Mouse (Mus musculus): ENCODE results near the gene Slit1. TPM values are rescaled to one million over a fixed set of nuclear protein-coding genes. Genes with fewer than 3 reads are reported as not detected.

The Slit1 gene
- polyA plus RNA-seq, 1 experiment from 2014 or later: 0.12 TPM

GRCm38 (mm10) chr19:41716233-41717218 is 26.9 kb downstream of the Slit1 start:
- DNase-seq: no peak
- 37% methylated on average over 19 of the region's 19 CpGs for WGBS (ENCODE audit: insufficient replicate concordance)
- ATAC-seq: no peak
- no peak overlapping the region for H3K27ac ChIP-seq (ENCODE audit: low read depth)
- H3K36me3 ChIP-seq (replicated peaks; ENCODE audit: insufficient read depth, low read length): no peaks in the 10 kb centered on the region
- no peak overlapping the region for H3K4me2 ChIP-seq (ENCODE audit: low read depth, low read length)
- H3K4me1 ChIP-seq (ENCODE audit: insufficient read depth): no peaks in the 10 kb centered on the region
- H3K9me3 ChIP-seq (ENCODE audit: low read length): no peaks in the 10 kb centered on the region
- no peak for TF ChIP-seq EP300 (IDR thresholded peaks at IDR 0.05; ENCODE audit: low read depth)
- no peak for TF ChIP-seq CTCF (IDR thresholded peaks at IDR 0.05; ENCODE audit: low read depth)
- no peak overlapping the region for H3K9ac ChIP-seq (replicated peaks)
- no peaks in the 10 kb centered on the region for H3K27me3 ChIP-seq (ENCODE audit: insufficient read depth, low read length)
- no peak overlapping the region for H3K4me3 ChIP-seq (ENCODE audit: low read depth, low read length)

- TF ChIP-seq EP300 (IDR thresholded peaks at IDR 0.05; ENCODE audit: low read depth) (no peak), CTCF (IDR thresholded peaks at IDR 0.05; ENCODE audit: low read depth) (no peak)
- H3K4me3 ChIP-seq (ENCODE audit: low read depth, low read length): no peak overlapping the region
- 72% methylated on average over 9 of the region's 9 CpGs for WGBS (ENCODE audit: insufficient replicate concordance)
- H3K9ac ChIP-seq (replicated peaks): no peak overlapping the region
- ATAC-seq: no peak
- H3K9me3 ChIP-seq (ENCODE audit: low read length): no peaks in the 10 kb centered on the region
- H3K27ac ChIP-seq (ENCODE audit: low read depth): no peak overlapping the region
- no peak for DNase-seq
- no peak overlapping the region for H3K4me2 ChIP-seq (ENCODE audit: low read depth, low read length)
- no peaks in the 10 kb centered on the region for H3K36me3 ChIP-seq (replicated peaks; ENCODE audit: insufficient read depth, low read length)
- H3K4me1 ChIP-seq (ENCODE audit: insufficient read depth): no peaks in the 10 kb centered on the region
- no peaks in the 10 kb centered on the region for H3K27me3 ChIP-seq (ENCODE audit: insufficient read depth, low read length)
These were observed 29.0 kb downstream of the Slit1 start for GRCm38 (mm10) chr19:41714431-41714917.

- Histone ChIP-seq H3K4me3 (ENCODE audit: low read depth, low read length) (no peak overlapping the region), H3K27me3 (ENCODE audit: insufficient read depth, low read length) (no peaks in the 10 kb centered on the region), H3K4me1 (ENCODE audit: insufficient read depth) (no peaks in the 10 kb centered on the region), H3K36me3 (replicated peaks; ENCODE audit: insufficient read depth, low read length) (no peaks in the 10 kb centered on the region), H3K27ac (ENCODE audit: low read depth) (no peak overlapping the region), H3K9ac (replicated peaks) (no peak overlapping the region), H3K9me3 (ENCODE audit: low read length) (no peaks in the 10 kb centered on the region), H3K4me2 (ENCODE audit: low read depth, low read length) (no peak overlapping the region)
- ATAC-seq (no peak), DNase-seq (no peak)
- TF ChIP-seq EP300 (IDR thresholded peaks at IDR 0.05; ENCODE audit: low read depth): no peak
- no peak for TF ChIP-seq CTCF (IDR thresholded peaks at IDR 0.05; ENCODE audit: low read depth)
- whole genome bisulfite sequencing (ENCODE audit: insufficient replicate concordance): 74% methylated on average over 8 of the region's 8 CpGs
These were observed 30.6 kb downstream of the Slit1 start for GRCm38 (mm10) chr19:41712829-41713228.

- Histone ChIP-seq H3K9me3 (ENCODE audit: low read length) (no peaks in the 10 kb centered on the region), H3K4me1 (ENCODE audit: insufficient read depth) (no peaks in the 10 kb centered on the region), H3K36me3 (replicated peaks; ENCODE audit: insufficient read depth, low read length) (no peaks in the 10 kb centered on the region), H3K9ac (replicated peaks) (no peak overlapping the region), H3K4me3 (ENCODE audit: low read depth, low read length) (no peak overlapping the region), H3K4me2 (ENCODE audit: low read depth, low read length) (no peak overlapping the region), H3K27me3 (ENCODE audit: insufficient read depth, low read length) (no peaks in the 10 kb centered on the region), H3K27ac (ENCODE audit: low read depth) (no peak overlapping the region)
- ATAC-seq (no peak), DNase-seq (no peak)
- TF ChIP-seq CTCF (IDR thresholded peaks at IDR 0.05; ENCODE audit: low read depth) (no peak), EP300 (IDR thresholded peaks at IDR 0.05; ENCODE audit: low read depth) (no peak)
- WGBS (ENCODE audit: insufficient replicate concordance): 77% methylated on average over 9 of the region's 9 CpGs
These were observed 31.8 kb downstream of the Slit1 start for GRCm38 (mm10) chr19:41711665-41712064.

- no peak for DNase-seq
- H3K4me1 ChIP-seq (ENCODE audit: insufficient read depth): no peaks in the 10 kb centered on the region
- TF ChIP-seq EP300 (IDR thresholded peaks at IDR 0.05; ENCODE audit: low read depth): no peak
- TF ChIP-seq CTCF (IDR thresholded peaks at IDR 0.05; ENCODE audit: low read depth): no peak
- no peaks in the 10 kb centered on the region for H3K9me3 ChIP-seq (ENCODE audit: low read length)
- no peak overlapping the region for H3K9ac ChIP-seq (replicated peaks)
- ATAC-seq: no peak
- H3K36me3 ChIP-seq (replicated peaks; ENCODE audit: insufficient read depth, low read length): no peaks in the 10 kb centered on the region
- H3K27me3 ChIP-seq (ENCODE audit: insufficient read depth, low read length): no peaks in the 10 kb centered on the region
- 73% methylated on average over 12 of the region's 12 CpGs for WGBS (ENCODE audit: insufficient replicate concordance)
- no peak overlapping the region for H3K4me2 ChIP-seq (ENCODE audit: low read depth, low read length)
- no peak overlapping the region for H3K4me3 ChIP-seq (ENCODE audit: low read depth, low read length)
- no peak overlapping the region for H3K27ac ChIP-seq (ENCODE audit: low read depth)
These were observed 33.8 kb downstream of the Slit1 start for GRCm38 (mm10) chr19:41709497-41710165.

GRCm38 (mm10) chr19:41707850-41708249 is 35.6 kb downstream of the Slit1 start:
- ATAC-seq (no peak), DNase-seq (no peak)
- Histone ChIP-seq H3K4me1 (ENCODE audit: insufficient read depth) (no peaks in the 10 kb centered on the region), H3K4me3 (ENCODE audit: low read depth, low read length) (no peak overlapping the region), H3K36me3 (replicated peaks; ENCODE audit: insufficient read depth, low read length) (no peaks in the 10 kb centered on the region), H3K27ac (ENCODE audit: low read depth) (no peak overlapping the region), H3K9me3 (ENCODE audit: low read length) (no peaks in the 10 kb centered on the region), H3K9ac (replicated peaks) (no peak overlapping the region), H3K4me2 (ENCODE audit: low read depth, low read length) (no peak overlapping the region), H3K27me3 (ENCODE audit: insufficient read depth, low read length) (no peaks in the 10 kb centered on the region)
- WGBS (ENCODE audit: insufficient replicate concordance): 66% methylated on average over 12 of the region's 12 CpGs
- TF ChIP-seq CTCF (IDR thresholded peaks at IDR 0.05; ENCODE audit: low read depth): no peak
- no peak for TF ChIP-seq EP300 (IDR thresholded peaks at IDR 0.05; ENCODE audit: low read depth)
